ENCODE assay signal across 17 mouse cellular contexts in the genomic region with DNA sequence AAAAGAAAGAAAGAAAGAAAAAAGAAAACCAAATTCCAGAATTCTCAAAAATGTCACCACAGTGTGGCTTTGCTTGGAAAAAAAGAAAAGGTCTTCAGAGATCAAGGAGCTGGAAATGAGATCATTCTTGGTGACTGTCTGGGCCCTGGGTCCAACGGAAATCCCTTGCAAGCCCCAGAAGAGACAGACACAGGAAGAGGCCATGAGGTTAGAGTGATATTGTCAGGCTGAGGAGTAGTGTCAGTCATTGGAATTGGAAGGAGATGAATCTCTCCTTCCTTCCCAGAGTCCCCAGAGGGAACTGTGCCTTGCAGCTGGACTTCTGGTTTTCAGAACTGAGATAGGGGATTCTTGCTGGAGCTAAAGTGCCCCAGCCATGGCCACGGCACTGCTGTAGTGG. TPM values are rescaled to one million over a fixed set of nuclear protein-coding genes. Genes with fewer than 3 reads are reported as not detected.
DNase-seq lines count a peak whose midpoint lies in the region; ATAC-seq and TF ChIP-seq lines count a peak whose summit lies in the region.
"Had no signal": no experiment of that assay in that cellular context is flagged by ENCODE, and none has a peak within 500 bp of the region (broad histone marks: within the 10 kb centered on the region; RNA-seq: fewer than 3 reads in every experiment).

No protein-coding gene starts in this region.

- no peak for DNase-seq in heart, postnatal 10 days
- DNase-seq in lung, postnatal 4 days: no peak
- no peak for DNase-seq in limb, embryonic 10.5 days (ENCODE audit: low spot score)
- DNase-seq in right cerebral cortex, postnatal 36 days (ENCODE audit: low spot score in 2 of 2): no peak
- no peak for DNase-seq in embryo, embryonic 10 days (ENCODE audit: low spot score)
- DNase-seq: cerebellum, adult 9-10 months; kidney, postnatal 25 days; retina, postnatal 1 day; spleen, adult 18-20 months; thymus, postnatal 36 days had no signal

- H3K4me2 ChIP-seq in heart, embryonic 16.5 days (ENCODE audit: low read depth, low read length): no peak overlapping the region
- H3K4me2 ChIP-seq in lung, embryonic 15.5 days: no peak overlapping the region
- H3K4me2 ChIP-seq: hindbrain, embryonic 15.5 days; neural tube, embryonic 15.5 days had no signal

- 33% methylated on average over 2 of the region's 2 CpGs for WGBS in heart, embryonic 16.5 days
- WGBS in lung, embryonic 15.5 days: 45% methylated on average over 2 of the region's 2 CpGs
- WGBS in limb, embryonic 10.5 days: 78% methylated on average over 2 of the region's 2 CpGs

- H3K27ac ChIP-seq in heart, embryonic 16.5 days (ENCODE audit: low read length): peak overlapping the region; percentile 72
- H3K27ac ChIP-seq in lung, embryonic 15.5 days: peak overlapping the region; percentile 45
- peak overlapping the region; percentile 46 for H3K27ac ChIP-seq in bone marrow macrophage, adult 2 months (ENCODE audit: insufficient read depth, low read depth, low read length)
- 0 out of 2 replicates have a peak overlapping the region, but pooled peaks have one; percentile 5 for H3K27ac ChIP-seq in limb, embryonic 10.5 days
- H3K27ac ChIP-seq: hindbrain, embryonic 15.5 days; neural tube, embryonic 15.5 days had no signal

- H3K27me3 ChIP-seq in heart, embryonic 16.5 days (ENCODE audit: control insufficient read depth, insufficient read depth, low read length): no peaks in the 10 kb centered on the region; the same call in none of the 2 replicates
- peaks cover 15% of the 10 kb centered on the region; the same call in 1 of the 2 replicates for H3K27me3 ChIP-seq in lung, embryonic 15.5 days
- H3K27me3 ChIP-seq in limb, embryonic 10.5 days (ENCODE audit: low read depth, poor library complexity, severe bottlenecking): peaks cover 41% of the 10 kb centered on the region
- H3K27me3 ChIP-seq: hindbrain, embryonic 15.5 days; neural tube, embryonic 15.5 days had no signal

- H3K4me3 ChIP-seq in heart, embryonic 16.5 days (ENCODE audit: low read length): no peak overlapping the region
- no peak overlapping the region for H3K4me3 ChIP-seq in lung, embryonic 15.5 days
- H3K4me3 ChIP-seq in bone marrow macrophage, adult 2 months (ENCODE audit: insufficient read depth, low read length): no peak overlapping the region
- no peak overlapping the region for H3K4me3 ChIP-seq in limb, embryonic 10.5 days
- H3K4me3 ChIP-seq: hindbrain, embryonic 15.5 days; neural tube, embryonic 15.5 days had no signal

- H3K9me3 ChIP-seq in heart, embryonic 16.5 days (replicated peaks; ENCODE audit: control insufficient read depth, low read length): no peaks in the 10 kb centered on the region
- H3K9me3 ChIP-seq in lung, embryonic 15.5 days: no peaks in the 10 kb centered on the region
- H3K9me3 ChIP-seq in limb, embryonic 10.5 days (replicated peaks): no peaks in the 10 kb centered on the region
- H3K9me3 ChIP-seq: hindbrain, embryonic 15.5 days; neural tube, embryonic 15.5 days had no signal

- H3K4me1 ChIP-seq in heart, embryonic 16.5 days (ENCODE audit: control insufficient read depth, insufficient read depth, low read length): peaks cover 23% of the 10 kb centered on the region
- peaks cover 50% of the 10 kb centered on the region for H3K4me1 ChIP-seq in lung, embryonic 15.5 days
- peaks cover 81% of the 10 kb centered on the region for H3K4me1 ChIP-seq in bone marrow macrophage, adult 2 months (ENCODE audit: control insufficient read depth, insufficient read depth, low read length)
- H3K4me1 ChIP-seq in limb, embryonic 10.5 days: peaks cover 19% of the 10 kb centered on the region; the same call in 1 of the 2 replicates

- no peak for TF ChIP-seq POLR2A in bone marrow macrophage, adult 2 months (IDR thresholded peaks at IDR 0.05; ENCODE audit: borderline replicate concordance, low read depth, low read length)

- no peak for TF ChIP-seq CTCF in bone marrow macrophage, adult 2 months (IDR thresholded peaks at IDR 0.05; ENCODE audit: low read depth, low read length)

- H3K9ac ChIP-seq in heart, embryonic 16.5 days (ENCODE audit: low read length): no peak overlapping the region
- no peak overlapping the region for H3K9ac ChIP-seq in lung, embryonic 15.5 days
- H3K9ac ChIP-seq: hindbrain, embryonic 15.5 days; neural tube, embryonic 15.5 days had no signal

- no peaks in the 10 kb centered on the region for H3K36me3 ChIP-seq in heart, embryonic 16.5 days (ENCODE audit: control insufficient read depth, insufficient read depth)
- no peaks in the 10 kb centered on the region for H3K36me3 ChIP-seq in lung, embryonic 15.5 days
- no peaks in the 10 kb centered on the region for H3K36me3 ChIP-seq in limb, embryonic 10.5 days
- H3K36me3 ChIP-seq: hindbrain, embryonic 15.5 days; neural tube, embryonic 15.5 days had no signal

- intact Hi-C loops in heart, postnatal 10 days (cut with DNase I): no loop called here

- ATAC-seq in heart, embryonic 16.5 days (replicated peaks; ENCODE audit: extremely low read depth, insufficient read depth, low FRiP score): 0 out of 2 replicates have a peak, but pooled peaks have one; percentile 28
- no peak for ATAC-seq in lung, embryonic 15.5 days (ENCODE audit: borderline replicate concordance, extremely low read depth, low FRiP score, low TSS enrichment)
- ATAC-seq: Patski had no signal

RNA-seq across cellular contexts. Expression of a gene that starts 31.2 kb away (rescaled TPM):
- 164 and 168 TPM in 2 replicates for polyA plus RNA-seq in heart, embryonic 16.5 days (2015; fragmentation: Nextera tagmentation; extraction: Ambion mirVana)
- total RNA-seq in heart, postnatal 10 days (2021): 10 to 100 TPM; 65.9 to 68.6 TPM
- 264 and 278 TPM in 2 replicates for polyA plus RNA-seq in lung, embryonic 15.5 days (2015; fragmentation: Nextera tagmentation; extraction: Ambion mirVana)
- 56.5 and 61.3 TPM in 2 replicates for polyA plus RNA-seq in bone marrow macrophage, adult 2 months (2012; ENCODE audit: insufficient read depth, insufficient read length, missing spikeins)
- polyA plus RNA-seq in limb, embryonic 10.5 days (2016; fragmentation: Nextera tagmentation; extraction: Ambion mirVana): 372 and 439 TPM in 2 replicates

RNA-seq across cellular contexts. Expression of a gene that starts 31.5 kb away (rescaled TPM):
- polyA plus RNA-seq in heart, embryonic 16.5 days (2015; fragmentation: Nextera tagmentation; extraction: Ambion mirVana): 2,414 and 2,430 TPM in 2 replicates
- 1,000 to 10,000 TPM; 3,943 to 4,033 TPM for total RNA-seq in heart, postnatal 10 days (2021)
- polyA plus RNA-seq in lung, embryonic 15.5 days (2015; fragmentation: Nextera tagmentation; extraction: Ambion mirVana): 1,022 and 1,082 TPM in 2 replicates
- 607 and 651 TPM in 2 replicates for polyA plus RNA-seq in bone marrow macrophage, adult 2 months (2012; ENCODE audit: insufficient read depth, insufficient read length, missing spikeins)
- polyA plus RNA-seq in limb, embryonic 10.5 days (2016; fragmentation: Nextera tagmentation; extraction: Ambion mirVana): 879 and 888 TPM in 2 replicates

RNA-seq across cellular contexts. Expression of a gene that starts 31.7 kb away (rescaled TPM):
- polyA plus RNA-seq in heart, embryonic 16.5 days (2015; fragmentation: Nextera tagmentation; extraction: Ambion mirVana): 0.55 TPM in 1 of 2 replicates, not detected in the other
- under 1 TPM in 1 of 2 experiments, not detected in 1; 0.48 TPM for total RNA-seq in heart, postnatal 10 days (2021)
- 2.3 TPM in 2 replicates for polyA plus RNA-seq in lung, embryonic 15.5 days (2015; fragmentation: Nextera tagmentation; extraction: Ambion mirVana)
- not detected in 2 replicates for polyA plus RNA-seq in bone marrow macrophage, adult 2 months (2012; ENCODE audit: insufficient read depth, insufficient read length, missing spikeins)
- 3.4 and 3.8 TPM in 2 replicates for polyA plus RNA-seq in limb, embryonic 10.5 days (2016; fragmentation: Nextera tagmentation; extraction: Ambion mirVana)
- total RNA-seq: layer of hippocampus, postnatal 25 days had no signal

RNA-seq across cellular contexts. Expression of a gene that starts 36.6 kb away (rescaled TPM):
- polyA plus RNA-seq in heart, embryonic 16.5 days (2015; fragmentation: Nextera tagmentation; extraction: Ambion mirVana): 19.3 and 22.5 TPM in 2 replicates
- total RNA-seq in heart, postnatal 10 days (2021): 1 to 10 TPM; 6.0 to 7.7 TPM
- polyA plus RNA-seq in lung, embryonic 15.5 days (2015; fragmentation: Nextera tagmentation; extraction: Ambion mirVana): 16.4 and 18.1 TPM in 2 replicates
- polyA plus RNA-seq in bone marrow macrophage, adult 2 months (2012; ENCODE audit: insufficient read depth, insufficient read length, missing spikeins): 157 and 163 TPM in 2 replicates
- polyA plus RNA-seq in limb, embryonic 10.5 days (2016; fragmentation: Nextera tagmentation; extraction: Ambion mirVana): 1.4 and 1.7 TPM in 2 replicates

RNA-seq across cellular contexts. Expression of a gene that starts 52.1 kb away (rescaled TPM):
- polyA plus RNA-seq in heart, embryonic 16.5 days (2015; fragmentation: Nextera tagmentation; extraction: Ambion mirVana): 4.7 and 5.6 TPM in 2 replicates
- total RNA-seq in heart, postnatal 10 days (2021): 1 to 10 TPM; 5.1 to 10.0 TPM
- 5.1 and 5.8 TPM in 2 replicates for polyA plus RNA-seq in lung, embryonic 15.5 days (2015; fragmentation: Nextera tagmentation; extraction: Ambion mirVana)
- polyA plus RNA-seq in bone marrow macrophage, adult 2 months (2012; ENCODE audit: insufficient read depth, insufficient read length, missing spikeins): 1.1 and 1.6 TPM in 2 replicates
- polyA plus RNA-seq in limb, embryonic 10.5 days (2016; fragmentation: Nextera tagmentation; extraction: Ambion mirVana): 2.7 and 3.4 TPM in 2 replicates

Comparison
In these comparisons a context has a peak if more than half of its experiments do, and no peak if none do; other contexts are left out.
1. H3K27ac ChIP-seq: peak in every context shown above with its lines; median percentile 72 in heart, embryonic 16.5 days; 46 in bone marrow macrophage, adult 2 months; 45 in lung, embryonic 15.5 days; 5 in limb, embryonic 10.5 days.